Mouse (Mus musculus): Measurements from ENCODE around the gene Defb35.

DNA sequence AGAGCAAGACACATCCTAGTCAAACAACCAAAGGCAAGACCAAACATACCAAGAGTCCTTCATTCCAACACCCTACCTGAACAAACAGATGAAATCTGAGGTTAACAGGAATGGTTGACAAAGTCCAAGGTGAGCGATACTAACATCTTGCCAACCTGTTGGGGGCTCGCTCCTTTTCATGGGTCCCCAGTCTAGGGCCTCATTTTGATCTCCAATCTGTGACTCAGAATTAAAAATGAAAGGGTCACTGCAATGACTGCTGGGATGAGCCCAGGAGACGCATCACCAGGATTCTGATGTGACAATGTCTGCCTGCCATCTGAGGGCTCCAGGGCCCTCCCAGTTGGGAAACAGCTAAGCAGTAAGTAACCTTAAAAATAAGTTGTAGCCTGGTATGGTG, 31.3 kb downstream of the Defb35 start, which contains the start of gene Ccdc70:
- TF ChIP-seq ZC3H11A (IDR thresholded peaks at IDR 0.05; ENCODE audit: borderline replicate concordance, low read depth, low read length), result no peak
- TF ChIP-seq ZNF384 (IDR thresholded peaks at IDR 0.05; ENCODE audit: low read depth, low read length), result no peak
- no peak for TF ChIP-seq MAFK (IDR thresholded peaks at IDR 0.05; ENCODE audit: insufficient read depth, low read depth, low read length)
- TF ChIP-seq CHD2 (IDR thresholded peaks at IDR 0.05; ENCODE audit: low read depth, low read length), result no peak

Data from ES-E14 (cell line).